Mouse (Mus musculus) heart, adult 18-20 months (tissue): Measurements from ENCODE around the gene Cdkal1. TPM values are rescaled to one million over a fixed set of nuclear protein-coding genes. Genes with fewer than 3 reads are reported as not detected.

Source experiments
- DNase-seq, 2 experiments: peaks; one replicate each; pipeline ENCODE4 v3.0.0; 2021 to 2022; ENCODE audit warnings: mixed read lengths in 1 of 2
- total RNA-seq, 2 experiments: library from RNA; stranded (reverse); gene quantifications; 2 replicates each; pipeline ENCODE4 v1.2.3; 2021

Gene Cdkal1
- total RNA-seq, 2 experiments from 2014 or later: 25.8 to 32.5 TPM

DNA sequence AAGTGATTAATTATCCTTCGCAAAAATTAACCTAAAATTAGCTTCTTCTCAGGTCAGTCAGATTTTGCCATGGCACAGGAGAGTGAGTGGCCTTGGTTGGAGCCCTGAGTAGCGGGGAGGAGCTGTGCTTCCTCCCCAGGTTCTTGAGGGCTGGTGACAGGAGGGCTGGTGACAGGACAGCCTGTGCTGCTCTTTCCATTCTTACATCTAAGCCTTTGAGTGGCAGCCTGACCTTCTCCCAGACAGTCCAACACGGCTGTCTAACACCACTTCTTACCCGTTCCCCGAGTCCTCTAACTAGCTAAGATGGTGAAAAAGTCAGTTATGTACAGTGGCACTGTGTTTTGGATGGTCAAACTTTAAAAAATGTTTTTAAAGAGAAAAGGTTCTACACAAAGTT is 452.3 kb downstream of the Cdkal1 start:
- no peak for DNase-seq

DNA sequence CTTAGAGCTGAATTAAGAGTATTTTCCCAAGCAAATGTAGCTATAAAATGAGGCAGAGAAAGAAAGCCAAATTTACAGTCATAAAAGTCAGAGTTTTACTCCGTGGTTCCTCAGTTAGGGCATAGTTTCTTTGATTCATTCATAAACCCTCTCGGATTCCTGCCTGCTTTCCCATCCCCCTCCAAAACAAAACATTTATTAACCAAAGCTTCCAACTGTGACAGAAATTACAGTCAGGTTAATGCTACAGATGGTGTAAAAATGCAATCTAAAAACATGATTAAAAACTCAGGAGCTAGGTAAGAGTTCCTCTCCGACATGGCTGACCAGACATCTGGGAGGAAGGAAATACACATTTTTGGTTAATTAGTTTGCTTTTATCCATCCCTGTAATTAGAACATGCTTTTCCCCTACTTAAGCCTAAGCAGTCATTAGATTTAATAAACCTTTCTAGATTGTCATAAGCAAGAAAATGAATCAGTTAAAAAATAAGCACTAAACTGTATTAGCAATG is 452.9 kb downstream of the Cdkal1 start:
- DNase-seq: no peak

DNA sequence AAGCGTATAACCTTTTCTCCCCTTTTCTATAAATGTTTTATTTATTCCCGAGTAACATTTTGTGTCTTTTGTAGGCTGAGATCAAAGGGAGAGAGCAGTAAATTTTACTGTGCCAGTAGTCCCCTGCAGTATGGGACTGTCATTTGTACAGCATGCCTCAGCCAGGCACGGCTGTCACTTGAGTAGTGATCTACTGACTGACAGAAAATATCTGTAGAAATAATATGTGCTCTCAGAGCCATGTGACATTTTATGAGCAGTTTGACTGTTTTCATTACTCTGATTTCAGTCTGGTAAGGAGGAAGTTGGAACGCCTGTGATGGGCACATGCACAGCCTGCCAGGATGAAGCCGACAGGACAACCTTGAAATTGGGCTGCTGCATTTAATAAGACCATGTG is 455.6 kb downstream of the Cdkal1 start:
- no peak for DNase-seq

DNA sequence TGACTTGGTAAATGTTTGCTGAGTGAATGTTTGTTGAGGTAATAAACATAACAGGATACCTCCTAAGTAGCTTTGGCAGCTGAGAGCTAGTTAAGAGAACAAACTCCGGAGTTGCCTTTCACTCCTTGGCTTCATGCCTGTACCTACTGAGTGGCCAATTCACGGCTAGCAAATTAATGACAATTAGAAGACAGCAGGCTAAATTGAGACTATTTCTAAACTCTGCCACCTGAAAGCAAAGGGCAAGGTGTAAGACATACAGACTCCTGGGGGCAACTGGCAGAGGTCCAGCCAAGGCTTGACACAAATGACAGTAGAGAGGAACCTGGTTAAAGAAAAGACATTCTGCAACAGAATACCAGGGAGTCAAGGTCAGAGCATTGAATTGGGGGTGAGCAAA is 457.0 kb downstream of the Cdkal1 start:
- DNase-seq: peak; percentile 30 to 35

DNA sequence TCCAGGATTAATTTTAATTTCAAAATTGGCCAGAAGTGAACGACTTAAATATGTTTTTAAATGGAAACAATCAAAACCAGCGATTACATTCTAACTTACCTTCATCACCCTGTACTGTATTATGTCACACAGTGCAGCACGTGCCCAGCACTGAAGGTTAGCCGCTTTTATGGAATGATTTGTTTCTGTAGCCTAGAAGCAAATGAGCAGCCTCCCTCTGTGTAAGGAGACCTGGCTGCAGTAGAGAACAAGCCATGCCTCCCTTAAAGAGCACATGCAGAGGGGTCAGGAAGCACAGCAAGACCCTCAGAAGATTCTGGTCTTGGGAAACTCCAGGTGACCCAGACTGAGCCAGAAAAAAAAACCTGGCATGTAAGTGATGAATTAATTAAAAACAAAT is 459.8 kb downstream of the Cdkal1 start:
- DNase-seq: no peak

DNA sequence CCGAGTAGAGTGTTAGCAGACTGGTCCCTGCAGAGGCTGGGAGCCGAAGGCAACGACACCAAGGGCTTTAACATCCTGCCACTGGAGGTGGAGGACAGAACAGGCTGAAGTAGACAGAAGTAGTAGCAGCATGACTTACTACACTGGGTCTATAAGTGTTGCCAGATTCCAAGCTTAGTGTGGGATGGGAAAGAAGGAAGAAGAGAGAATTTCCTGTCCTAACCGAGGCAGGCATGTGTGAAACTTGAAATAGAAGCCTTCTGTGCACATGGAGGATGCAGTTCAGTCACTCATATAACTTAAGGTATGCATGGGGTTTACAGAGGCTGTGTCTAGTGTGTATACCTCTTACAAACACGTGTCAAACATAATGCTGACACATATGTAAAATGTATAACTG is 465.4 kb downstream of the Cdkal1 start:
- no peak for DNase-seq

DNA sequence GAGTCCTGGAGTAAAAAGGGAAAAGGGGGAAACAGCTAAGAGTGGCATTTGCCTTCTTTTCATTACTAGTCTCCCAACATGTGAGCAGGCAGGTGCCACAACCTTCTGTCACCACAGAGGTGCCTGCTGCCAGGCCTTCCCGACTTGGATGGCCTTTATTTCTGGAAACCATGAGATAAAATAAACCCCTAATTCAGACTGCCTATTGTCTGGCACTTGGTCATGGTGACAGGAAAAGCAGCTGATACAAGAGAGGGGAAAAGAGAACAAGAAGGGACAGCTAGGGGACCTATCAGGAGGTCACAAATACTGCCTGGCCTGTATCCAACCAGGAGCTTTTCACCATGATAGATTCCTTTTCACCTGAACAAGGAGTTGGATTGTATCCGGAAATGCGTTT is 466.6 kb downstream of the Cdkal1 start:
- peak; percentile 9 to 23 for DNase-seq

DNA sequence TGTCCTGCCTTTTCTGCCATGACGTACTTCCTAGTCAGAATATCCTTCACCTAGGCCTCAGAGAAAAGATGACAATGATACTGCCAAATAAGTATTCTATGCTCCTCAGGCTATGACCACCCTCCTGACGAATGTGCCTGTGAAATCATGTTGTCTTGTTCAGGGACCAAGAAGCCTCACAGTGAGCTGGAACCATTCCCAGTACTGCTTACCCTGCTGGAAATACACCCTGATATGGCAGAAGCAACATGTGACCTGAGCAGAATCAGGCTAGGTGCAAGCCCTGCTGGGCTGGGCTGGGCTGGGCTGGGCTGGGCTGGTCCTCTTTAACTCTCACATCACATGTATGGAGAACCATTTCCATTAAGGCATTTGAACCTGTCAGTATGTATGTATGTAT is 477.9 kb downstream of the Cdkal1 start:
- DNase-seq: peak in 1 of 2 experiments; percentile 18

DNA sequence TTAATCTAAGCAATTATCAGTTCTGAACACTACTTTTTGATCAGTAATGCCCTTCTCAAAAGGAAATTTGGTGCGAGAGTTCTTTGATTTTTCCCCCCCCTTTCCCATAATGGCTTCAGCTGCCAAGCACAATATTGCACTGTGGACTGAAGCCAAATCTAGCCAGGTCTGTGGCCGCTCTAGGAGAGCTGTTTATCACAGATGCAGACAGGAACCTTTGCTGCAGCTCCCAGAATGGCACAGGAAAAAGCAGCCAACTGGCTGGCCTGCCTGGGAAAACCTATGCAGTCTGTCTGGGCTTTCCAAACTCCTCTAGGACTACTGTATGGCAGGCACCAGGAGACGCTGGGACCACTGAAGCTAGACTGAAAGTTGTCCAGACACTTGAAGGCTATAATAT is 483.6 kb downstream of the Cdkal1 start:
- peak; percentile 31 to 37 for DNase-seq

DNA sequence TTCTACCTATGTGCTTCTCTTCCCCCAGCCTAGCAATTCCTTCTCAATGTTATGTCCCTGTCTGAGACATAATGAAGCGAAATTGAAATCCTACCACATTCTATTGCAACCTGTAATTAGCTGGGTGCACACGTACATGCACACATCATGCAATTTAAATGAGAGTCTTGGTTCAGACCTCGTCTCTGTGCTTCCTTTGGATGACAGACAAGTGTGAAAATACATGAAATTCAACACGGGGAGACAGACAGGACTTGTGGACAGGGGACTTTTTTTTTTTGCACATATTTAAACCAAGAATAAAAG is 484.1 kb downstream of the Cdkal1 start:
- DNase-seq: no peak

DNA sequence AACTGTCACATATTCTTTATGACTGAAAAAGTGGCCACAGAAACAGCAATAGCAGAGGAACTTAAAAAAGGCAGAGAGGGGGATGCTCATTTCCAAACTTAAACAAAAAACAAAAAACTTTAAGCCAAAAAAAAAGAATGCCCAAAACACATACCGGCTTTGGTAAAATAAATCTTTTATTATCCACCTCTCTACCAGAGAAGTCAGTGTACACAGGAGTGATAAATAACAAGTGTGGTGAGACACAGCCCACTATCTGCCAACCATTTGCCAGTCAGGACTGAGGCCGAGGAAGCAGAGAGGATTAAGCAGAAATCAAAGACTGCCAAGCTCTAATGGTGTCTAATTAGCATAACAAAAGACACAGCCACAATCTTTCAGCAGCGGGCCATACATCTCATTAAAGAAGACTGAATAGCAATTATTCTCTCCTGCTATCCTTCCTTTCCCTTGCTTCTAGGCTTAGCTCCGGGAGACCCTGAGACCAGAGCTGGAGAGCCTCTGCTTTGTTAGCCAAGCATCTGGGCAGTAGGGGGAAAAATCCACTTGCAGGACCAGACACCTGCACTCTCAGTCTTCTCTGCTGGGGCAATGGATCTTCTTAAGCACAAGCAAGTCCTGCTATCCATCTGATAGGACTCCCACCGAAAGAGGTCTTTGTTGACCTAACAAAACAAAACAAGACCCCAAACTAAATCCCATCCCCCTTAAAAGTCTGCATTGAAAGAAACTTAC is 484.6 kb downstream of the Cdkal1 start:
- DNase-seq: no peak

DNA sequence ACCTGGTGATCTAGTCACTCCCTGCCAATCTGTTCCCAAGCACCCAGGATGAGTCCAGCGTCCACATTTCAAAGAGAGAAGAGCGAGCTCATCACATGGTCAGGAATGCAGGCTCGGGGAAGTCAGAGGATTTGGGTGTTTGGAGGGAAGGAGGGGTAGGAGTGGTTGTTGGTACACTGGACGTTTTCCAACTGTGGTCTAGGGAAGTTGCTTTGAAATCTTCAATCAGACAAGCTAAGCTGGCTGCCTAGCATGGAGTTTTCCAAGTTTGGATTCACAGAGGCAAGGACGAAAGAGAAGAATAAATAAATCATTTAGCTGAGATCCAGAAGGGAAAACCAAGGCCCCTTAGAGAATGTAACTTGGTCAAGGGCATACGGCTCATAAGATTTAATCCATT is 486.7 kb downstream of the Cdkal1 start:
- DNase-seq: no peak

DNA sequence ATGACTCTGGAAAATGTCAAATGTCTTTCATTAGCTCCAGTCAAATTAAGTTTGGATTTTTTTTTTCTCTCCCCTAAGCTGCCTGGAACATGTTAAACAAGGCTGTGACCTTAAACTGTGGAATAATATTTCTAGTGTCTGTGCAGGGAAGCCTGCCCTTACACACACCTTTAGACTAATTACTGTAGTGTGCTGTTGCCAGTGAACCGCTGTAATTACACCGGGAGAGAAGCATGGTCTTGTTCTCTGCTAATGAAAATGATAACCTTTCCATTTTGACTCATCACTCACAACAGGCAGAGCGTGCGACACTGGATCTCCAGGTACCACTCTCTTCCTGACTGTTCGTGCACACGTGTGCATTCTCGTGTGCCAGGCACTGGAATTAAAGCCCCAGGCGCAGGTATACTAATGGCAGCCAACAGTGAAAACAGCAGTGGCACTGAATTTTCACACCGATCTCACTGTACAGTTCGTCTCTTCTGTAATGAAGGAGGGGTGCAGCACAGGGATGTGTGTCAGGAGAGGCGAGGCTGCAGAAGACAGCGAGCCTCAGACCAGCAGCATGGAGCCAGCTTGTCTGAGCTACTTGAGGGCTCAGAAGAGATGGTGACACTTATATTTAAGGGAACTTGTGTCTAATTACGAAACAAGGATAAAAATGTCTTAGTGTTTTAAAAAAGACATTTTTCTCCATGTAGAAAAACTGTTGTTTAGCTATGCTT is 490.4 kb downstream of the Cdkal1 start:
- DNase-seq: no peak

DNA sequence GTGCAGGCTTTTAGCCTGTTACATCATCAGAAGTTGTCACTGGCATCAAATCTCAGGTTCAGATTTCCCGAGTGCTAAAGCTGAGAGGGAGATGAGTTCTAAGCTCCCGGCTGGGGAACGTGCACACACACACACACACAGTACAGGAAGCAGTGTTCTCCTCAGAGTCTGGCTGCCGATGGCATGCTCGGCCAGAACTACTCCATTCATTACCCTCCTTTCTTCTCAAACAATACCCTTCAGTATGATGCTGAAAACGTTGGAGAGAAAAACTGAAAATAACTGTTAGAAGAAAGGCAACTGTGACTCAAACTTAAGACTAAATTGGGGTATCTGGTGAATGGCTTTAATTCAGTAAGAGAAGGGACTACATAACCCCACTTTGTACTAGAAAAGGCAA is 491.5 kb downstream of the Cdkal1 start:
- DNase-seq: no peak

DNA sequence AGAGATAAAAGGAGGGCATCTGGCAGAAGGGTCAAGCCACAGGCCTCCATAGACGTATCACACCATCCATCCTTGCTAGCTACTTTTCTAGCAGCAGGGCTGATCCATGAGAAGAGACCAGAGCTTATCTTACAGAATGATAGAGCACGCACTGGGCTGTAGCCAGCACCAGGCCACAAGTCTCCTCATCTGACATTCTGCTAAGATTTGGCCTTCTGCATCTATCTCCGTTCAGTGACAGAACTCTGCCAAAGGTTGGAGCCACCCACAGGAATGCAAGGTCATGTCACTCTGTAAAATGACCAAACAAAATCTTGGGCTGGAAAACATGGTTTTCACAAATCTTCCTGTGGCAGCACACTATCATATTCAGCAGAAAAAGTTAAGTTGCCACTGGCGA is 493.6 kb downstream of the Cdkal1 start:
- DNase-seq: no peak

DNA sequence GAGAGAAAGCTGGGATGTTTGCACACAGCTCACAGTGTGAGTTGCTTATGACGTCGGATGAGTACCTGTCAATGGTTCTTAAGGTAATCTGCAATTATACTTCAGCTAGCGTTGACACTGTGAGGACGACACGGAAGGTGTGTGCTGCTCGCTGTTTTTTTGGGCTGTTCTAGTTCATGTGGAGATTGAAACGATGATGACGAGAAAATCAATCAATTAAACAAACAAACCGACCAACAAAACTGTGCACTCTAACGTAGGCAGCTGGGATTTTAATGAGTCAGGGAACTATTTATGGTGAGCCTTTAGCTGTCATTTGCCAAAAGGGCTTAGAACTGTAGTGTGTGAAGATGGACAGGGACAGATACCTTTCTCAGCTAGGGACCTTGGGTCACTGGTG is 494.6 kb downstream of the Cdkal1 start:
- DNase-seq: no peak

DNA sequence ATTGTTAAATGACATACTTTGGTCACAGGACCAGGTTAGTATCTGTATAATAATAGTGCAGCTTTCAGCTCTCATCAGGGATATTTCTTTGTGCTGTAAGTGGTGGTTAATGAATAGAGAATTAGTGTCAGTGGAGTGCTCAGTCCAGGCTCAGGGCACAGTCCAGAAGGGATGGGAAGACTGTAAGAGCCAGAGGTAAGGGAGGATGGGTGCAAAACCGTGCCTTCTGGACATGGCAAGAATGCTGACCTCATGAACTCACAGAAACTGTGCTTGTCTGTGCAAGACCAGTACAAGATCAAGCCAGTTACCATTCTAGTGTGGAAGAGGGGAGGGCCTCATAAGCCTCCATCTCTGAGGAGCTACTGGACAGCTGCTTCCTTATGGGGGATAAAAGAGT is 496.1 kb downstream of the Cdkal1 start:
- no peak for DNase-seq

DNA sequence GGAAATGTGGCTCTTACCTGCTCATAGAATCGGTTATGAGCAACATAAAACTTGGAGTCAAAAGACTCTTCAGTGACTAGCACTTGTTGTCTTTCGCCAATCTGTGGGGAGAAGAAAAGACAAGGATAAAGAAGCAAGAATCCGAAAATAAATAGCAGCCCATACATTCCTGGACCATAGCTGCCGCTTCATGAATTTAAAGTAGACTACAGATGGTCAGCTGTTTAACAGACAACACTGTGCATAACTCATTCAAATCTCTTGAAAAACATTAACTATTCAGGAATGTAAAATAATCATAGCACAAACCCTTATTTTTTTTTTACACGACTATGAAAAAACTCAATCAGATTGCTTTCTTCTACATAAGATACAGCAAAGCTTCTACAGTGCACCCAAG is 498.0 kb downstream of the Cdkal1 start:
- DNase-seq: no peak

DNA sequence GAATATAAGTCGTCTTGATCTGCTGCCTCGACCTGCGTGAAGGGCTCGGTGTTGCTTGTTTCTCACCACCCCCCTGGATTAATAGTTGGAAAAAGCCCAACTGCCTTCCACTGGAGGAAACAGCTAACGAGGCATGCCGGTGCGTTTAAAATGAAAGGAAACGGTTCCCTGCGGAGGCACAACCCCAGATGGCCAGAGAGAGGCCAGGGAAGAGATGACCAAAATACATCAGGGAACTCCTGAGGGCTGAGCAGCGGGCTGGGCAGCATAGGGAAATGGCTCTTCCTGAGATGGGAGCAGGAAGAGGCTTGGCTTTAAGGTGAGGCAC is 499.4 kb downstream of the Cdkal1 start:
- peak; percentile 22 to 25 for DNase-seq

DNA sequence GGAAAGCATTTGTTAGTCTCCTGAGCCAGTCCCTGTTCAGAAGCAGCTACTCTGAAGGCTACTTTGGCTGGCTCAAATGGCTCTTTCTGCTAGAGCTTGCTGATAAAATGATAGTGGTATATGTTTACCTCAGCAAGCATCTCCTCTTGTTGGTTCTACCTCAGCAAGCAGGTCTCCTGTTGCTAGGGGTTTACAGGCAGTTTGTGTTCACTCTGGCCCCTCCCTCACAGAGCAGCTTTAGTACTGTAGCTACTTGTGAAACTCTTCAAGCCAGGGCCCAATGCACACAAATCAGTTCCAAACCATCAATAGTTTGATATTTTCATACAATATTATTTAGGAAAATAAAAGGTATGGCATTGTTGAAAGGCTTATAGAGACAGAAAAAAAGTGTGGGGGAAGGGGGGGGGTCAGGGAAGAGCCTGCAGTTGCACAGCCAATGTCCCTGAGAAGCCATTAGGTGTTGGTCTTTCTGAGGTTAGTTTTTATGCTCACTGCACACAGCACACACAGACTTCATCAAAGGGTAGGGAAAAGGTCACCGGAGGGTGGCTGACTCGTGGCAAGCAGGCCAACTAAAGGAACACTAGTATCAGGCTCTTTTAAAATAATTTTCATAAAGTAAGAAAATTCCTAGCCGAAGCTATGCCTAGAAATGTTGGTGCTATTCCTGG is 499.9 kb downstream of the Cdkal1 start:
- DNase-seq: no peak

DNA sequence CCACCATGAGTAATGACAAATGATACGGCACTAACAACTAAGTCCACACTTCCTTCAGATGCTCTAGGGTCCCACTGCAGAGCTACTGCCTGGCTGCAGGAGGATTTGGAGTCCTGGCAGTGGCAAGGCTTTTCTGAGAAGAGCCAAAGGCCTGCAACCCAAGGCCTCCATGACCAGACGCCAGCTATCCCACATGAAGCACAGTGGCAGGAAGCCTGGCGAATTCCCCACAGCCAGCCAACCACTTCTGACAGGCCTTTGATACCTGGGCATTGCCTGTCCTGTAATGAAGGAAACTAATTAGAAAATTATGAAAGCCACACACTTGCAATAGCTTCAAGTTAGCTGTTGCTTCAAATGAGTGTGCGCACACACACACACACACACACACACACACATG is 500.5 kb downstream of the Cdkal1 start:
- DNase-seq: no peak

DNA sequence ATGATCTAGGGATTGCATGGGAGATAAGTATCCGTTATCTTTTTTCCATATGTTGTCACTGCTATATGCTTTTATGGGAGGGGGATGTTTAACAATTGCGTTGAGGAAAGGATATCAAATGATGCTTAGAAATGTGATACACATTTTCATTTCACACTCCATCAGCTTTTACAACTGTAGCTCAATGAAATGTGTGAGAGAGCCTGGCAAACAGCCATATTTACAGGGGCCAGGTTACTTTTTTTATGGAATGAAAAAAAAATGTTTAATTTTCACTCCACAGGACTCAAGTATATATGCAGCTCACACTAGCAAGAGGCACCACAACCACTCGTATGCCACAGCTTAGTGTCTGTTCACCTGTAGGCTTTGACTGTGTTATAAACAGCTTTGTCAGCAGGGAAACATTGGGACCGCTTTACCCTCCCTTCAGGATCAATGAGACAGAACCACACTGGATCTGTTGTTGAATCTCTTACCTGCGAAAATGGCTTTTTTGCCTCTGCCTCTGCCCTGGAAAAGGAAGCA is 501.5 kb downstream of the Cdkal1 start:
- no peak for DNase-seq

DNA sequence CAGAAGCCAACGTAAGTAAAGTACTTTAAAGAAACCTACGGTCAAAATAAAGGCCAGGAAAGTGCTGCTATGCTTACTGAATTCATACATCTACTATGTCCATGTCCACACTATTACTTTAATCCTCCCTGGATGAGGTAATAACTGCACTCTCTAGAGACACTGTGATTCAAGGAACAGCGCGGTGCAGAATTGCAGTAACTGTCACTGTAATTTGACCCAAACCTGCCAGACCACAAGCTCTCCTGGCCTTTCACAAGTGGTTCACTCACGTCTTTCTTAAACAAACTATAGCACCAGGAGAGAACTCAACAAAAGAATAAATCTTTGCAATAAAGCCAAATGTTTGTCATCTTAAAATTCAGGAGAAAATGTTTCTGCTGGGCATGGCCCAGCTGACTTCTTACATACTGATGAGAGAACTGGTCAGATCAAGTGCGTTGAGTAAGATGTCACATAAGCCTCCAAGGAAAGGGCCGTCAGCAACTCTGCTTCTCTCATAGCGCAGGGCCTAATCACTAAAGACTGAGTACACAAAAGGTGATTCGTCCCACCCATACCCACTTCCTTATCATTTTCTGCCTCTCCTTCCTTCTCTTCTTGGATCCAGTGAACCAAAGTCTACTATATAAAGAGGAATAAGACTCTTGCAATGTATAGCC is 504.3 kb downstream of the Cdkal1 start:
- DNase-seq: no peak
